Mouse (Mus musculus) spleen, adult 2 months (tissue): ENCODE data around the gene Asap3.
A peak's percentile ranks its signal among the peaks of the same experiment; 100 is the strongest.

Source experiments
- CTCF ChIP-seq: fragments of 200-500 bp; IDR thresholded peaks from 2 replicates; pipeline ENCODE4 v1.5.1; 2011; ENCODE audit warnings: mild to moderate bottlenecking, inconsistent platforms; ENCODE audit not compliant: insufficient read depth, insufficient read length, insufficient replicate concordance; ENCODE audit errors: extremely low read depth
- POLR2A ChIP-seq: fragments of 200-500 bp; IDR thresholded peaks from 2 replicates; pipeline ENCODE4 v1.6.1; 2011; ENCODE audit warnings: low read depth, low read length, inconsistent platforms

GRCm38 (mm10) chr4:136179998-136180397 is 26.2 kb upstream of the Asap3 start:
- peak; percentile 92 for TF ChIP-seq CTCF
- TF ChIP-seq POLR2A = no peak; the same call in 1 of the 2 replicates
